Mouse (Mus musculus) ovary, postnatal 14 days (tissue): ENCODE data around the gene Hoxb13.

ENCODE experiments used
- DNase-seq: peaks from one replicate; pipeline ENCODE4 v3.0.0; 2022; ENCODE audit warnings: low spot score

Gene Hoxb13

GRCm38 (mm10) chr11:96189810-96190522 lies 4.2 kb upstream of the Hoxb13 start:
- DNase-seq: no peak

- no peak for DNase-seq
These were observed 3.0 kb upstream of the Hoxb13 start for GRCm38 (mm10) chr11:96191132-96191531.

GRCm38 (mm10) chr11:96194401-96194710 lies 240 bp downstream of the Hoxb13 start:
- no peak for DNase-seq

- no peak for DNase-seq
These were observed 985 bp downstream of the Hoxb13 start for GRCm38 (mm10) chr11:96194961-96195640.

GRCm38 (mm10) chr11:96195769-96196280 lies 1.7 kb downstream of the Hoxb13 start:
- DNase-seq: no peak

- DNase-seq: peak; percentile 28
These were observed 4.5 kb downstream of the Hoxb13 start for GRCm38 (mm10) chr11:96198642-96199041.

- no peak for DNase-seq
These were observed 5.3 kb downstream of the Hoxb13 start for GRCm38 (mm10) chr11:96199181-96200086.

GRCm38 (mm10) chr11:96200183-96200655 lies 6.1 kb downstream of the Hoxb13 start:
- no peak for DNase-seq

- no peak for DNase-seq
These were observed 7.6 kb downstream of the Hoxb13 start for GRCm38 (mm10) chr11:96201741-96202140.

GRCm38 (mm10) chr11:96202401-96203081 lies 8.4 kb downstream of the Hoxb13 start:
- DNase-seq: no peak

GRCm38 (mm10) chr11:96203182-96203788 lies 9.2 kb downstream of the Hoxb13 start:
- DNase-seq: no peak

- no peak for DNase-seq
These were observed 9.7 kb downstream of the Hoxb13 start for GRCm38 (mm10) chr11:96203789-96204186.

GRCm38 (mm10) chr11:96204351-96204750 lies 10.2 kb downstream of the Hoxb13 start:
- DNase-seq: no peak

GRCm38 (mm10) chr11:96205426-96206131 lies 11.5 kb downstream of the Hoxb13 start:
- DNase-seq: no peak

- no peak for DNase-seq
These were observed 29.7 kb downstream of the Hoxb13 start for GRCm38 (mm10) chr11:96223813-96224212.

GRCm38 (mm10) chr11:96227676-96228075 lies 33.6 kb downstream of the Hoxb13 start:
- no peak for DNase-seq

- peak; percentile 39 for DNase-seq
These were observed 40.8 kb downstream of the Hoxb13 start for GRCm38 (mm10) chr11:96234906-96235305.

- DNase-seq: peak; percentile 52
These were observed 46.1 kb downstream of the Hoxb13 start for GRCm38 (mm10) chr11:96240211-96240610.
